Mouse (Mus musculus): Measurements from ENCODE around the gene Enthd1. TPM values are rescaled to one million over a fixed set of nuclear protein-coding genes. Genes with fewer than 3 reads are reported as not detected.
A peak's percentile ranks its signal among the peaks of the same experiment; 100 is the strongest.

Gene Enthd1
- total RNA-seq, 1 experiment = 0.49 TPM

GRCm38 (mm10) chr15:80607970-80608369 is 43.0 kb upstream of the Enthd1 start:
- H3K36me3 ChIP-seq (ENCODE audit: control insufficient read depth, insufficient read depth, low read length, poor library complexity, severe bottlenecking) = no peaks in the 10 kb centered on the region
- H3K4me1 ChIP-seq (ENCODE audit: control insufficient read depth in 2 of 2, insufficient read depth in 2 of 2, low read length in 2 of 2, poor library complexity in 1 of 2) = peaks cover 0 to 6% of the 10 kb centered on the region in 2 experiments; a peak in 2 of 4 replicates
- no peak overlapping the region for H3K4me3 ChIP-seq (ENCODE audit: insufficient read depth in 1 of 2, low read depth in 1 of 2, low read length in 2 of 2, poor library complexity in 1 of 2, severe bottlenecking in 1 of 2)
- no peak overlapping the region for H3K27ac ChIP-seq (ENCODE audit: insufficient read depth, low read depth, low read length, poor library complexity, severe bottlenecking)
- no peak overlapping the region for H3K9ac ChIP-seq (ENCODE audit: insufficient read depth, low read depth, low read length, poor library complexity, severe bottlenecking)
- in situ Hi-C loops (cut with MboI; ENCODE audit: low sequenced_read_pairs in 2 of 2, unreplicated experiment in 2 of 2) = no loop called here
- H3K9me3 ChIP-seq (ENCODE audit: control insufficient read depth, insufficient read depth, low read depth, low read length) = no peaks in the 10 kb centered on the region
- TF ChIP-seq ZC3H11A (IDR thresholded peaks at IDR 0.05; ENCODE audit: borderline replicate concordance, low read depth, low read length) (no peak), CHD2 (IDR thresholded peaks at IDR 0.05; ENCODE audit: low read depth, low read length) (no peak), MAFK (IDR thresholded peaks at IDR 0.05; ENCODE audit: insufficient read depth, low read depth, low read length) (no peak), ZNF384 (IDR thresholded peaks at IDR 0.05; ENCODE audit: low read depth, low read length) (no peak), HCFC1 (IDR thresholded peaks at IDR 0.05; ENCODE audit: borderline replicate concordance, insufficient read depth, low read length) (no peak)
- DNase-seq (ENCODE audit: low read depth, low spot score) = no peak

- no peak overlapping the region for H3K27ac ChIP-seq (ENCODE audit: insufficient read depth, low read depth, low read length, poor library complexity, severe bottlenecking)
- TF ChIP-seq ZC3H11A (IDR thresholded peaks at IDR 0.05; ENCODE audit: borderline replicate concordance, low read depth, low read length) (0 out of 2 replicates have a peak, but pooled peaks have one; percentile 8), ZNF384 (IDR thresholded peaks at IDR 0.05; ENCODE audit: low read depth, low read length) (no peak)
- in situ Hi-C loops (cut with MboI; ENCODE audit: low sequenced_read_pairs in 2 of 2, unreplicated experiment in 2 of 2) = no loop called here
- no peaks in the 10 kb centered on the region for H3K36me3 ChIP-seq (ENCODE audit: control insufficient read depth, insufficient read depth, low read length, poor library complexity, severe bottlenecking)
- H3K4me1 ChIP-seq (ENCODE audit: control insufficient read depth in 2 of 2, insufficient read depth in 2 of 2, low read length in 2 of 2, poor library complexity in 1 of 2) = peaks cover 6% of the 10 kb centered on the region in 2 experiments; a peak in 3 of 4 replicates
- no peak overlapping the region for H3K9ac ChIP-seq (ENCODE audit: insufficient read depth, low read depth, low read length, poor library complexity, severe bottlenecking)
- H3K4me3 ChIP-seq (ENCODE audit: insufficient read depth in 1 of 2, low read depth in 1 of 2, low read length in 2 of 2, poor library complexity in 1 of 2, severe bottlenecking in 1 of 2) = peak overlapping the region in 1 of 2 experiments; percentile 68; a peak in 2 of 4 replicates
- peak; percentile 71 for DNase-seq (ENCODE audit: low read depth, low spot score)
- no peaks in the 10 kb centered on the region for H3K9me3 ChIP-seq (ENCODE audit: control insufficient read depth, insufficient read depth, low read depth, low read length)
Measured at GRCm38 (mm10) chr15:80604026-80604425, 39.1 kb upstream of the Enthd1 start.

GRCm38 (mm10) chr15:80602487-80602886 is 37.5 kb upstream of the Enthd1 start:
- Histone ChIP-seq H3K4me1 (ENCODE audit: control insufficient read depth in 2 of 2, insufficient read depth in 2 of 2, low read length in 2 of 2, poor library complexity in 1 of 2) (peaks cover 6% of the 10 kb centered on the region in 2 experiments; a peak in 3 of 4 replicates), H3K9me3 (ENCODE audit: control insufficient read depth, insufficient read depth, low read depth, low read length) (no peaks in the 10 kb centered on the region), H3K4me3 (ENCODE audit: insufficient read depth in 1 of 2, low read depth in 1 of 2, low read length in 2 of 2, poor library complexity in 1 of 2, severe bottlenecking in 1 of 2) (no peak overlapping the region), H3K36me3 (ENCODE audit: control insufficient read depth, insufficient read depth, low read length, poor library complexity, severe bottlenecking) (no peaks in the 10 kb centered on the region), H3K27ac (ENCODE audit: insufficient read depth, low read depth, low read length, poor library complexity, severe bottlenecking) (no peak overlapping the region), H3K9ac (ENCODE audit: insufficient read depth, low read depth, low read length, poor library complexity, severe bottlenecking) (no peak overlapping the region)
- no peak for DNase-seq (ENCODE audit: low read depth, low spot score)
- TF ChIP-seq MAFK (IDR thresholded peaks at IDR 0.05; ENCODE audit: insufficient read depth, low read depth, low read length) (no peak), HCFC1 (IDR thresholded peaks at IDR 0.05; ENCODE audit: borderline replicate concordance, insufficient read depth, low read length) (no peak), ZNF384 (IDR thresholded peaks at IDR 0.05; ENCODE audit: low read depth, low read length) (no peak), ZC3H11A (IDR thresholded peaks at IDR 0.05; ENCODE audit: borderline replicate concordance, low read depth, low read length) (no peak), CHD2 (IDR thresholded peaks at IDR 0.05; ENCODE audit: low read depth, low read length) (no peak)
- in situ Hi-C loops (cut with MboI; ENCODE audit: low sequenced_read_pairs in 2 of 2, unreplicated experiment in 2 of 2) = no loop called here

DNA sequence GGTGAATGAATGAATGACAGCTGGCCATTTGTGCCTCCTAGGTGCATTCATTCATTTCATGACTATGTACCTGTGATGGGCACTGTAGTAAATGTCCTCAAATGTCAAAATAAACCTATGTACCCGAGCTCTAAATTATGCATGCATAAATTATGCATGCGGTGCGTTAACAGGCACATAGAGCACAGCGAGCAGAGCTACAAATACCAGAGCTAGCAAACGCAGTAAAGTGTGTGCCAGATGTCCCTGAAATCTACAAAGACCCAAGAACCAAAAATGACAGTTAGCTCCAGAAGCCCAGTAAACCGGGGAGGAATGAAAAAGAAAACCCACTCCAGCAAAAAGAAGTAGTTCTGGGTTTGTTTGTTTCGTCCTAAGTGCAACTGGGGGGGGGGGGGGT is 36.5 kb upstream of the Enthd1 start:
- no peak overlapping the region for H3K27ac ChIP-seq (ENCODE audit: insufficient read depth, low read depth, low read length, poor library complexity, severe bottlenecking)
- TF ChIP-seq ZNF384 (IDR thresholded peaks at IDR 0.05; ENCODE audit: low read depth, low read length) (no peak), MAFK (IDR thresholded peaks at IDR 0.05; ENCODE audit: insufficient read depth, low read depth, low read length) (no peak), CHD2 (IDR thresholded peaks at IDR 0.05; ENCODE audit: low read depth, low read length) (no peak), HCFC1 (IDR thresholded peaks at IDR 0.05; ENCODE audit: borderline replicate concordance, insufficient read depth, low read length) (no peak), ZC3H11A (IDR thresholded peaks at IDR 0.05; ENCODE audit: borderline replicate concordance, low read depth, low read length) (no peak)
- peaks cover 6% of the 10 kb centered on the region in 2 experiments; a peak in 3 of 4 replicates for H3K4me1 ChIP-seq (ENCODE audit: control insufficient read depth in 2 of 2, insufficient read depth in 2 of 2, low read length in 2 of 2, poor library complexity in 1 of 2)
- in situ Hi-C loops (cut with MboI; ENCODE audit: low sequenced_read_pairs in 2 of 2, unreplicated experiment in 2 of 2) = no loop called here
- no peaks in the 10 kb centered on the region for H3K36me3 ChIP-seq (ENCODE audit: control insufficient read depth, insufficient read depth, low read length, poor library complexity, severe bottlenecking)
- H3K9ac ChIP-seq (ENCODE audit: insufficient read depth, low read depth, low read length, poor library complexity, severe bottlenecking) = no peak overlapping the region
- no peak overlapping the region for H3K4me3 ChIP-seq (ENCODE audit: insufficient read depth in 1 of 2, low read depth in 1 of 2, low read length in 2 of 2, poor library complexity in 1 of 2, severe bottlenecking in 1 of 2)
- no peaks in the 10 kb centered on the region for H3K9me3 ChIP-seq (ENCODE audit: control insufficient read depth, insufficient read depth, low read depth, low read length)
- DNase-seq (ENCODE audit: low read depth, low spot score) = no peak

DNA sequence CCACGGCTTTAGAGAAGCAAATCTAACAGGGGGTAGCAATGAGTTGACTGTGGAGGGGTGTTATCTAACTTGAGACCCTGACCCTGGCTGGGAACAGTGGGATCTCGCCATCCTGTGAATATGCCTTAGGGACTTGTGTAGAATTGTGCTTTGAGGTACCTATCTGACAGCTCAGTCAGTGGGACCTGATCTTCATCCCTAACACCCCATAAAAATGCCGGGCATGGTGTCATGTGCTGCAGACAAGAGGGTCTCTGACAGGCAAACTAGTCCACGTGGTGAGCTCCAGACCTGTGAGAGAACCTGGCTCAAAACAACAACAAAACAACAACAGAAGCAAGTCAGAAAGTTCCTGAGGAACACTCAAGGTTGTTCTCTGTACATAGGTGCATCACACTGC is 34.9 kb upstream of the Enthd1 start:
- no peak overlapping the region for H3K27ac ChIP-seq (ENCODE audit: insufficient read depth, low read depth, low read length, poor library complexity, severe bottlenecking)
- TF ChIP-seq CHD2 (IDR thresholded peaks at IDR 0.05; ENCODE audit: low read depth, low read length) (no peak), ZNF384 (IDR thresholded peaks at IDR 0.05; ENCODE audit: low read depth, low read length) (no peak), HCFC1 (IDR thresholded peaks at IDR 0.05; ENCODE audit: borderline replicate concordance, insufficient read depth, low read length) (no peak), MAFK (IDR thresholded peaks at IDR 0.05; ENCODE audit: insufficient read depth, low read depth, low read length) (no peak), ZC3H11A (IDR thresholded peaks at IDR 0.05; ENCODE audit: borderline replicate concordance, low read depth, low read length) (no peak)
- peaks cover 6% of the 10 kb centered on the region in 2 experiments; a peak in 3 of 4 replicates for H3K4me1 ChIP-seq (ENCODE audit: control insufficient read depth in 2 of 2, insufficient read depth in 2 of 2, low read length in 2 of 2, poor library complexity in 1 of 2)
- H3K36me3 ChIP-seq (ENCODE audit: control insufficient read depth, insufficient read depth, low read length, poor library complexity, severe bottlenecking) = no peaks in the 10 kb centered on the region
- no peaks in the 10 kb centered on the region for H3K9me3 ChIP-seq (ENCODE audit: control insufficient read depth, insufficient read depth, low read depth, low read length)
- no peak overlapping the region for H3K9ac ChIP-seq (ENCODE audit: insufficient read depth, low read depth, low read length, poor library complexity, severe bottlenecking)
- no peak overlapping the region for H3K4me3 ChIP-seq (ENCODE audit: insufficient read depth in 1 of 2, low read depth in 1 of 2, low read length in 2 of 2, poor library complexity in 1 of 2, severe bottlenecking in 1 of 2)
- in situ Hi-C loops (cut with MboI; ENCODE audit: low sequenced_read_pairs in 2 of 2, unreplicated experiment in 2 of 2) = no loop called here
- no peak for DNase-seq (ENCODE audit: low read depth, low spot score)

All from ES-E14 (cell line).